Mouse (Mus musculus) MEL (cell line): Measurements from ENCODE around the gene Rrh.

Source experiments
- BHLHE40 ChIP-seq: IDR thresholded peaks from 2 replicates; pipeline ENCODE4 v1.6.1; 2012; ENCODE audit warnings: low read depth, mild to moderate bottlenecking, inconsistent platforms, low read length, improper control_type of control experiment, borderline replicate concordance
- CTCF ChIP-seq, 3 experiments: IDR thresholded peaks in 2 of 3; conservative IDR thresholded peaks in 1 of 3; 2 replicates each; pipeline ENCODE4 v1.5.1; 2011 to 2012; ENCODE audit warnings: low read length in 3 of 3, low read depth in 2 of 3, mild to moderate bottlenecking in 2 of 3, improper control_type of control experiment in 1 of 3, inconsistent platforms in 1 of 3, mixed read lengths in 1 of 3, moderate library complexity in 1 of 3; ENCODE audit not compliant: control insufficient read depth in 1 of 3, insufficient read depth in 1 of 3, poor library complexity in 1 of 3, severe bottlenecking in 1 of 3
- E2F4 ChIP-seq: IDR thresholded peaks from 2 replicates; pipeline ENCODE4 v1.6.1; 2011; ENCODE audit warnings: low read depth, low read length, improper control_type of control experiment, borderline replicate concordance
- GABPA ChIP-seq: IDR thresholded peaks from 2 replicates; pipeline ENCODE4 v1.6.1; 2012; ENCODE audit warnings: low read depth, mild to moderate bottlenecking, inconsistent platforms, low read length, improper control_type of control experiment, moderate library complexity
- KAT2A ChIP-seq: conservative IDR thresholded peaks from 2 replicates; pipeline ENCODE4 v1.6.1; 2012; ENCODE audit warnings: low read depth, low read length, improper control_type of control experiment, inconsistent platforms
- MAX ChIP-seq: IDR thresholded peaks from 2 replicates; pipeline ENCODE4 v1.6.1; 2011; ENCODE audit warnings: low read length, improper control_type of control experiment
- MEF2A ChIP-seq: IDR thresholded peaks from 2 replicates; pipeline ENCODE4 v1.6.1; 2014; ENCODE audit warnings: low read depth, mild to moderate bottlenecking, inconsistent platforms, low read length, improper control_type of control experiment; ENCODE audit not compliant: poor library complexity, insufficient replicate concordance, severe bottlenecking; ENCODE audit errors: extremely low read depth
- POLR2A ChIP-seq, 2 experiments: IDR thresholded peaks; 2 replicates each; pipeline ENCODE4 v1.6.1; 2011 to 2012; ENCODE audit warnings: low read length in 2 of 2, mild to moderate bottlenecking in 2 of 2, control low read depth in 1 of 2, improper control_type of control experiment in 1 of 2, low read depth in 1 of 2, moderate library complexity in 1 of 2; ENCODE audit not compliant: control insufficient read depth in 1 of 2, insufficient read depth in 1 of 2, poor library complexity in 1 of 2
- RAD21 ChIP-seq: IDR thresholded peaks from 2 replicates; pipeline ENCODE4 v1.6.1; 2011; ENCODE audit warnings: mild to moderate bottlenecking, low read depth, low read length, improper control_type of control experiment
- TCF12 ChIP-seq: IDR thresholded peaks from 2 replicates; pipeline ENCODE4 v1.6.1; 2014; ENCODE audit warnings: low read depth, mild to moderate bottlenecking, inconsistent platforms, low read length, improper control_type of control experiment, moderate library complexity
- ZKSCAN1 ChIP-seq: IDR thresholded peaks from 2 replicates; pipeline ENCODE4 v1.6.1; 2012; ENCODE audit warnings: low read depth, mild to moderate bottlenecking, inconsistent platforms, low read length, improper control_type of control experiment, moderate library complexity

DNA sequence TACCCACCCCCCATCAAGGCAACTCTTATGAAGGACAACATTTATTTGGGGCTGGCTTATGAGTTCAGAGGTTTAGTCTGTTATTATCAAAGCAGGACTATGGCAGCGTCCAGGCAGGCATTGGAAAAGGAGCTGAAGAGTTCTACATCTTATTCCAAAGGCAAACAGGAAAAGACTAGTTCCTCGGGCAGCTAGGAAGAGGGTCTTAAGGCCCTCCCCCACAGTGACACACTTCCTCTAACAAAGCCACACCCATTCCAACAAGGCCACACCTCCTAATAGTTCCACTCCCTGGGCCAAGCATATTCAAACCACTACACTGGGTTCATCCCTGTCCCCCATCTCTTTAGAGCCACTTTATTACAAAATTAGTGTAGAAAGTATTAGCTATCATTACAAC, 40.2 kb upstream of the Rrh start:
- TF ChIP-seq TCF12 (no peak), GABPA (no peak), KAT2A (no peak), ZKSCAN1 (no peak), POLR2A (IDR thresholded peaks at IDR 0.05; ENCODE audit: control insufficient read depth in 1 of 2, insufficient read depth in 1 of 2, low read depth in 1 of 2, low read length in 2 of 2, poor library complexity in 1 of 2) (peak in 1 of 2 experiments; percentile 53; a peak in 2 of 4 replicates), CTCF (IDR thresholded peaks at IDR 0.05 in 2 of 3, conservative IDR thresholded peaks at IDR 0.05 in 1 of 3; ENCODE audit: control insufficient read depth in 1 of 3, insufficient read depth in 1 of 3, low read depth in 2 of 3, low read length in 3 of 3, poor library complexity in 1 of 3, severe bottlenecking in 1 of 3) (no peak), BHLHE40 (no peak), MEF2A (no peak), MAX (no peak), E2F4 (no peak), RAD21 (no peak)
